Mouse (Mus musculus) kidney, postnatal 14 days (tissue): Measurements from ENCODE around the gene Slc22a14.
"Not testable (repeated sequence)": the region's sequence is repeated elsewhere in the genome, so short reads cannot be mapped to it uniquely, and the experiment has no call there.

ENCODE experiments used
- DNase-seq: peaks from one replicate; pipeline ENCODE4 v3.0.0; 2022; ENCODE audit warnings: mixed read lengths

Gene Slc22a14

GRCm38 (mm10) chr9:119321392-119322229 lies 43.7 kb downstream of the Slc22a14 start:
- DNase-seq, result peak; percentile 23

GRCm38 (mm10) chr9:119320946-119321345 lies 44.4 kb downstream of the Slc22a14 start:
- no peak for DNase-seq

GRCm38 (mm10) chr9:119320446-119320845 lies 44.9 kb downstream of the Slc22a14 start:
- no peak for DNase-seq

GRCm38 (mm10) chr9:119318891-119319290 lies 46.5 kb downstream of the Slc22a14 start:
- no peak for DNase-seq

- DNase-seq, result no peak
These were observed 52.3 kb downstream of the Slc22a14 start for GRCm38 (mm10) chr9:119313096-119313495.

- DNase-seq, result no peak
These were observed 56.3 kb downstream of the Slc22a14 start for GRCm38 (mm10) chr9:119309067-119309466.

GRCm38 (mm10) chr9:119305863-119306262 lies 59.5 kb downstream of the Slc22a14 start:
- DNase-seq, result no peak

- DNase-seq, result peak; percentile 21
These were observed 66.8 kb downstream of the Slc22a14 start for GRCm38 (mm10) chr9:119298563-119298962.

- no peak for DNase-seq
These were observed 67.7 kb downstream of the Slc22a14 start for GRCm38 (mm10) chr9:119297696-119298095.

GRCm38 (mm10) chr9:119290791-119291190 lies 74.6 kb downstream of the Slc22a14 start:
- no peak for DNase-seq

- DNase-seq, result no peak
These were observed 84.3 kb downstream of the Slc22a14 start for GRCm38 (mm10) chr9:119280894-119281682.

- no peak for DNase-seq
These were observed 87.3 kb downstream of the Slc22a14 start for GRCm38 (mm10) chr9:119278031-119278430.

- peak; percentile 82 for DNase-seq
These were observed 89.0 kb downstream of the Slc22a14 start for GRCm38 (mm10) chr9:119276321-119276720.

- not testable (repeated sequence) for DNase-seq
These were observed 90.5 kb downstream of the Slc22a14 start for GRCm38 (mm10) chr9:119274814-119275213.

- no peak for DNase-seq
These were observed 93.9 kb downstream of the Slc22a14 start for GRCm38 (mm10) chr9:119271496-119271895.

- no peak for DNase-seq
These were observed 96.7 kb downstream of the Slc22a14 start for GRCm38 (mm10) chr9:119268588-119269145.

- no peak for DNase-seq
These were observed 97.2 kb downstream of the Slc22a14 start for GRCm38 (mm10) chr9:119268120-119268519.

GRCm38 (mm10) chr9:119266121-119266395 lies 99.3 kb downstream of the Slc22a14 start:
- not testable (repeated sequence) for DNase-seq

- DNase-seq, result not testable (repeated sequence)
These were observed 99.8 kb downstream of the Slc22a14 start for GRCm38 (mm10) chr9:119265373-119266120.

- DNase-seq, result no peak
These were observed 102.3 kb downstream of the Slc22a14 start for GRCm38 (mm10) chr9:119263067-119263466.

GRCm38 (mm10) chr9:119260825-119261224 lies 104.5 kb downstream of the Slc22a14 start:
- DNase-seq, result no peak

- DNase-seq, result no peak
These were observed 106.6 kb downstream of the Slc22a14 start for GRCm38 (mm10) chr9:119258785-119259184.

GRCm38 (mm10) chr9:119258128-119258527 lies 107.2 kb downstream of the Slc22a14 start:
- DNase-seq, result no peak
